Mouse (Mus musculus) MN1 (cell line): ENCODE data around the gene Akap13.

Source experiments
- DNase-seq: peaks from one replicate; pipeline ENCODE4 v3.0.0-alpha.2; 2016; ENCODE audit warnings: low spot score

Akap13 gene

GRCm38 (mm10) chr7:75516716-75517619 is 61.6 kb downstream of the Akap13 start:
- no peak for DNase-seq

- no peak for DNase-seq
Observed at GRCm38 (mm10) chr7:75520531-75520930, 65.2 kb downstream of the Akap13 start.

GRCm38 (mm10) chr7:75521199-75521598 is 65.9 kb downstream of the Akap13 start:
- no peak for DNase-seq

- DNase-seq = no peak
Observed at GRCm38 (mm10) chr7:75522226-75522625, 66.9 kb downstream of the Akap13 start.

- DNase-seq = no peak
Observed at GRCm38 (mm10) chr7:75524789-75525569, 69.6 kb downstream of the Akap13 start.

GRCm38 (mm10) chr7:75525716-75526401 is 70.5 kb downstream of the Akap13 start:
- no peak for DNase-seq

- DNase-seq = no peak
Observed at GRCm38 (mm10) chr7:75528751-75529150, 73.4 kb downstream of the Akap13 start.

GRCm38 (mm10) chr7:75529857-75530437 is 74.6 kb downstream of the Akap13 start:
- DNase-seq = no peak

GRCm38 (mm10) chr7:75530642-75531041 is 75.3 kb downstream of the Akap13 start:
- DNase-seq = no peak

GRCm38 (mm10) chr7:75533079-75533478 is 77.7 kb downstream of the Akap13 start:
- DNase-seq = no peak

- DNase-seq = no peak
Observed at GRCm38 (mm10) chr7:75536298-75536697, 81.0 kb downstream of the Akap13 start.

GRCm38 (mm10) chr7:75537567-75537966 is 82.2 kb downstream of the Akap13 start:
- DNase-seq = no peak

- no peak for DNase-seq
Observed at GRCm38 (mm10) chr7:75538513-75538912, 83.2 kb downstream of the Akap13 start.

- DNase-seq = no peak
Observed at GRCm38 (mm10) chr7:75539168-75539567, 83.8 kb downstream of the Akap13 start.

GRCm38 (mm10) chr7:75549856-75550255 is 94.5 kb downstream of the Akap13 start:
- peak; percentile 11 for DNase-seq

- no peak for DNase-seq
Observed at GRCm38 (mm10) chr7:75550791-75551336, 95.5 kb downstream of the Akap13 start.

- DNase-seq = no peak
Observed at GRCm38 (mm10) chr7:75553002-75553666, 97.8 kb downstream of the Akap13 start.

- no peak for DNase-seq
Observed at GRCm38 (mm10) chr7:75553667-75554045, 98.3 kb downstream of the Akap13 start.

- DNase-seq = no peak
Observed at GRCm38 (mm10) chr7:75554065-75554464, 98.7 kb downstream of the Akap13 start.

- DNase-seq = no peak
Observed at GRCm38 (mm10) chr7:75555940-75556339, 100.6 kb downstream of the Akap13 start.

- no peak for DNase-seq
Observed at GRCm38 (mm10) chr7:75558225-75558624, 102.9 kb downstream of the Akap13 start.
